Mouse (Mus musculus) bone marrow macrophage, adult 2 months (primary cell): Measurements from ENCODE around the gene Gm6793.

Source experiments
- CTCF ChIP-seq: IDR thresholded peaks from 2 replicates; pipeline ENCODE4 v1.5.1; 2012; ENCODE audit warnings: low read depth, mild to moderate bottlenecking, low read length, moderate library complexity
- POLR2A ChIP-seq: IDR thresholded peaks from 2 replicates; pipeline ENCODE4 v1.6.1; 2012; ENCODE audit warnings: mild to moderate bottlenecking, low read depth, low read length, borderline replicate concordance

- TF ChIP-seq CTCF (no peak), POLR2A (no peak)
Measured at GRCm38 (mm10) chr8:111963546-111963945, 51.3 kb downstream of the Gm6793 start.
